Mouse (Mus musculus) cerebellum, adult 2 months (tissue): ENCODE measurements around the gene Cabp2. TPM values are rescaled to one million over a fixed set of nuclear protein-coding genes. Genes with fewer than 3 reads are reported as not detected.
"Not testable (repeated sequence)": the region's sequence is repeated elsewhere in the genome, so short reads cannot be mapped to it uniquely, and the experiment has no call there.

Experiments used
- DNase-seq, 2 experiments: peaks; one replicate each; pipeline ENCODE4 v3.0.0; 2021
- H3K27ac ChIP-seq: fragments of 200-500 bp; 2 replicates; pipeline ENCODE4 v1.5.1; 2012; ENCODE audit warnings: low read length, control low read depth, inconsistent platforms; ENCODE audit not compliant: insufficient read depth
- H3K27me3 ChIP-seq: fragments of 200-500 bp; 2 replicates; pipeline ENCODE4 v1.6.1; 2012; ENCODE audit warnings: inconsistent platforms, mild to moderate bottlenecking, low read length, moderate library complexity; ENCODE audit not compliant: control insufficient read depth, insufficient read depth
- H3K4me1 ChIP-seq: fragments of 200-500 bp; 2 replicates; pipeline ENCODE4 v1.6.1; 2011; ENCODE audit warnings: low read length; ENCODE audit not compliant: control insufficient read depth, insufficient read depth
- H3K4me3 ChIP-seq: fragments of 200-500 bp; replicated peaks from 2 replicates; pipeline ENCODE3; 2011; ENCODE audit warnings: mild to moderate bottlenecking, low read depth, low read length, control low read depth; ENCODE audit not compliant: insufficient read depth
- CTCF ChIP-seq: fragments of 200-500 bp; IDR thresholded peaks from 2 replicates; pipeline ENCODE4 v1.5.1; 2011; ENCODE audit warnings: low read depth, mild to moderate bottlenecking, control low read depth, low read length, moderate library complexity, borderline replicate concordance; ENCODE audit not compliant: insufficient read depth
- POLR2A ChIP-seq: fragments of 200-500 bp; IDR thresholded peaks from 2 replicates; pipeline ENCODE4 v1.6.1; 2011; ENCODE audit warnings: low read length, control low read depth, borderline replicate concordance; ENCODE audit not compliant: insufficient read depth
- WGBS: fragments of 180-500 bp; shearing (Covaris S2); methylation state at CpG from one replicate; pipeline ENCODE4 v1.1.7; 2018; 5-methylcytosine and 5-hydroxymethylcytosine counted together
- polyA plus RNA-seq: library from polyadenylated mRNA; depleted of rRNA; stranded (reverse); fragments of >200 nt; gene quantifications from 2 replicates; pipeline ENCODE4 v1.2.3, GENCODE M21; 2012; rRNA removed

Cabp2 gene
- 5.5 and 8.0 TPM in 2 replicates for polyA plus RNA-seq

GRCm38 (mm10) chr19:4081394-4081793 is at the start of gene Cabp2:
TSS of gene Cabp2 (plus strand) at chr19:4081578.
- no peaks in the 10 kb centered on the region for H3K27me3 ChIP-seq
- no peak within 1 kb of the TSS for H3K4me3 ChIP-seq
- peaks cover 59% of the 10 kb centered on the region for H3K4me1 ChIP-seq
- no peak for DNase-seq
- TF ChIP-seq CTCF (no peak), POLR2A (no peak)
- H3K27ac ChIP-seq, result peak within 1 kb of the TSS; percentile 94
- 27% methylated on average over 3 of the region's 3 CpGs for WGBS

- Histone ChIP-seq H3K27ac (no peak overlapping the region), H3K27me3 (no peaks in the 10 kb centered on the region), H3K4me1 (peaks cover 6% of the 10 kb centered on the region), H3K4me3 (no peak overlapping the region)
- WGBS, result 63% methylated on average over 7 of the region's 7 CpGs
- TF ChIP-seq CTCF (no peak), POLR2A (no peak)
- DNase-seq, result no peak
Measured at GRCm38 (mm10) chr19:4032668-4033067, 48.7 kb upstream of the Cabp2 start.

- WGBS, result 77% methylated on average over 3 of the region's 3 CpGs
- H3K27me3 ChIP-seq, result no peaks in the 10 kb centered on the region
Measured at GRCm38 (mm10) chr19:4033298-4033697, 48.1 kb upstream of the Cabp2 start.

GRCm38 (mm10) chr19:4033742-4034141 is 47.6 kb upstream of the Cabp2 start:
- Histone ChIP-seq H3K4me1 (peaks cover 6% of the 10 kb centered on the region), H3K27me3 (no peaks in the 10 kb centered on the region), H3K4me3 (no peak overlapping the region), H3K27ac (no peak overlapping the region)
- DNase-seq, result no peak
- WGBS, result 65% methylated on average over 5 of the region's 5 CpGs
- TF ChIP-seq CTCF, result no peak
- no peak for TF ChIP-seq POLR2A

More at GRCm38 (mm10) chr19:4033298-4033697, 48.1 kb upstream of the Cabp2 start:
- TF ChIP-seq CTCF, result no peak
- TF ChIP-seq POLR2A, result no peak
- H3K4me3 ChIP-seq, result no peak overlapping the region
- peaks cover 6% of the 10 kb centered on the region for H3K4me1 ChIP-seq
- no peak overlapping the region for H3K27ac ChIP-seq
- no peak for DNase-seq

GRCm38 (mm10) chr19:4036327-4037045 is 44.9 kb upstream of the Cabp2 start:
- no peaks in the 10 kb centered on the region for H3K27me3 ChIP-seq
- H3K27ac ChIP-seq, result 0 out of 2 replicates have a peak overlapping the region, but pooled peaks have one; percentile 4
- no peak overlapping the region for H3K4me3 ChIP-seq
- no peak for DNase-seq
- peaks cover 6% of the 10 kb centered on the region for H3K4me1 ChIP-seq
- TF ChIP-seq CTCF, result no peak
- TF ChIP-seq POLR2A, result no peak
- WGBS, result 54% methylated on average over 12 of the region's 12 CpGs

- peak overlapping the region; percentile 47 for H3K27ac ChIP-seq
- 20% methylated on average over 8 of the region's 8 CpGs for WGBS
- not testable (repeated sequence) for H3K27me3 ChIP-seq, DNase-seq, H3K4me1 ChIP-seq
- peak overlapping the region; percentile 78 for H3K4me3 ChIP-seq
Measured at GRCm38 (mm10) chr19:4037154-4037787, 44.1 kb upstream of the Cabp2 start.

GRCm38 (mm10) chr19:4037788-4038232 is 43.6 kb upstream of the Cabp2 start, which contains the start of gene Gstp1:
TSS of gene Gstp1 (minus strand) at chr19:4037985.
- Histone ChIP-seq H3K27ac (peak within 1 kb of the TSS; percentile 47), H3K27me3 (no peaks in the 10 kb centered on the region), H3K4me1 (peaks cover 6% of the 10 kb centered on the region), H3K4me3 (peak within 1 kb of the TSS; percentile 78)
- DNase-seq, result peak; percentile 83 to 84
- TF ChIP-seq POLR2A (peak; percentile 84), CTCF (no peak)
- WGBS, result under 1% methylated on average over 26 of the region's 26 CpGs

- WGBS, result 89% methylated on average over 5 of the region's 5 CpGs
- not testable (repeated sequence) for DNase-seq, H3K27me3 ChIP-seq
Measured at GRCm38 (mm10) chr19:4040941-4041340, 40.4 kb upstream of the Cabp2 start.

GRCm38 (mm10) chr19:4041500-4041899 is 39.9 kb upstream of the Cabp2 start:
- not testable (repeated sequence) for H3K27ac ChIP-seq, H3K4me1 ChIP-seq, DNase-seq, H3K27me3 ChIP-seq, H3K4me3 ChIP-seq
- WGBS, result 86% methylated on average over 3 of the region's 4 CpGs

More at GRCm38 (mm10) chr19:4040941-4041340, 40.4 kb upstream of the Cabp2 start:
- not testable (repeated sequence) for H3K4me1 ChIP-seq, H3K27ac ChIP-seq, H3K4me3 ChIP-seq
